Mouse (Mus musculus) gastrocnemius, adult 2 months (tissue): ENCODE data around the gene Rere. TPM values are rescaled to one million over a fixed set of nuclear protein-coding genes. Genes with fewer than 3 reads are reported as not detected.

ENCODE experiments used
- DNase-seq: peaks from one replicate; pipeline ENCODE4 v3.0.0; 2022
- H3K27ac ChIP-seq: fragments of 200-600 bp; 2 replicates; pipeline ENCODE4 v1.8.1; 2022; ENCODE audit warnings: mild to moderate bottlenecking
- H3K4me3 ChIP-seq: fragments of 200-600 bp; 2 replicates; pipeline ENCODE4 v1.8.1; 2022; ENCODE audit warnings: mild to moderate bottlenecking, moderate library complexity
- CTCF ChIP-seq: fragments of 200-600 bp; IDR thresholded peaks from 2 replicates; pipeline ENCODE4 v1.8.1; 2022; ENCODE audit warnings: antibody characterized with exemption, mild to moderate bottlenecking, moderate library complexity
- intact Hi-C: fragments of 180-260 bp; cut with DNase I; formaldehyde crosslinking; loops from one replicate; pipeline ENCODE4 v1.15.1; 2025
- long read RNA-seq, 2 experiments: library from polyadenylated mRNA; stranded (forward); transcript quantifications; one replicate each; pipeline ENCODE4 v2.0.0; 2021
- total RNA-seq, 2 experiments: library from RNA; stranded (reverse); gene quantifications; 2 replicates each; pipeline ENCODE4 v1.2.3; 2021

Rere gene
- total RNA-seq = 10 to 100 TPM; 71.3 to 95.7 TPM
- long read RNA-seq, experiment 1, partial matches to known transcripts = 25 of 31 reads
- long read RNA-seq, experiment 1, other reads (novel, unspliced or antisense) = 4 of 31 reads
- long read RNA-seq, experiment 2, partial matches to known transcripts = 48 of 62 reads
- long read RNA-seq, experiment 2, other reads (novel, unspliced or antisense) = 14 of 62 reads

- TF ChIP-seq CTCF = peak; percentile 26; the same call in 1 of the 2 replicates
- peak; percentile 98 for DNase-seq
- Histone ChIP-seq H3K4me3 (peak within 1 kb of the TSS; percentile 90), H3K27ac (peak within 1 kb of the TSS; percentile 97)
- intact Hi-C loops = no loop called here
Observed at GRCm38 (mm10) chr4:150281018-150281761, at the start of gene Rere. TSS of gene Rere (plus strand) at chr4:150281646.

GRCm38 (mm10) chr4:150231871-150232270, 49.6 kb upstream of the Rere start:
- Histone ChIP-seq H3K4me3 (peak overlapping the region; percentile 7), H3K27ac (peak overlapping the region; percentile 89)
- peak; percentile 73 for DNase-seq
- intact Hi-C loops = loop anchor here (10.0 kb wide), 1 partner anchor 227 kb away; the partner anchor contains the start of gene H6pd
- TF ChIP-seq CTCF = no peak

DNA sequence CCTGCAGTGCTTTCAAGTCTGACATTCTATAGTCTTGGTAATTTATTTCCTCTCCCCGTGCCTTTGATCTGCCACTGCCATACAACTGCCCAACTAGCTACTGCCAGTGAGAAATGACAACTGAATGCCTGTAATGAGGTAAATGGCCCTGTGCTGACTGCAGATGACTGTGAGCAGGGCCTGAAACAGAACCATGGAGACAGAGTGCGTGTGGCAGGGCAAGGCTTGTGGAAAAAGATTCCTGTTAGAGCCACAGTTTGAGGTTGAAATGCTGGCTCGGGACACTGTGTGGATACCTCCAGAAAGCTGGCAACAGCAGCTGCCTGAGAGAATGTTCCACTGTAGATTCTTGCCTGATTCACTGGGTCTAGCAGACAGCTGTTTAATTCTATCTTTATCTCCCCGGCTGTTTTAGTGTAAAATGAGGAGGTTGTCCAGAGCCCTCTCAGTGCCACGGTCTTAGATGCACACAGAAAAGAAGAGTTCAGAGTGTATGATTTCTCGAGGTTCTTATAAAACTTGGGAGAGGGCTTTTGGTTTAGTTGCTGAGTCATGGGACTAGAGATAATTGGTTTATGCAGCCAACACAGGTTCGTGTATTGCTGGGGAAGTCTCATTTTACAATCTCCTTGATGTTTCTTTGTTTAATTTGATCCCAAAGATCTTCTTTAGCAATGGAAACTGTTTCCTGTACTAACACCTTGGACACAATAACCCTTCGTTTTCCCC, 46.7 kb upstream of the Rere start:
- Histone ChIP-seq H3K4me3 (no peak overlapping the region), H3K27ac (peak overlapping the region; percentile 100)
- peak; percentile 47 for DNase-seq
- TF ChIP-seq CTCF = no peak
- intact Hi-C loops = loop anchor here (10.0 kb wide), 1 partner anchor 230 kb away; the partner anchor contains the start of gene H6pd

DNA sequence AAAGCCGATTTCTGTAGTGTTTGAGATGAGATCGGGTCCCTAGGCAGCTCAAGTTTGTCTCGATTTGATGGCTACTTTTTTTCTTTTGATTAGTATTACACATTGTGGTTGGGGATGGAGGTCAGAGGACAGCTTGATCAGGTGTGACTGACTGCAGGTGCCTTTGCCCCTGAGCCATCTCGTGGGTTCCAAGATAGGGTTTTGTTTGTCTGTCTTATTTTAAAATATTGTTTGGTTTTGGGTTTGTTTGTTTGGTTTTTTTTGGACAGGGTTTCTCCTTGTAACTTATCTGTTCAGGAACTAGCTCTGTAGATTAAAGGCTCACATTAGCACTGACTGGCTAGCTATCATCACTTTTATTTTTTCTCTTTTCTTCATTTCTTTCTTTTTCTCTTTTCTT, 45.9 kb upstream of the Rere start:
- no peak for TF ChIP-seq CTCF
- Histone ChIP-seq H3K27ac (peak overlapping the region; percentile 100), H3K4me3 (no peak overlapping the region)
- DNase-seq = no peak
- intact Hi-C loops = loop anchor here (10.0 kb wide), 1 partner anchor 231 kb away; the partner anchor contains the start of gene H6pd

GRCm38 (mm10) chr4:150236031-150236430, 45.4 kb upstream of the Rere start:
- no peak for DNase-seq
- peak overlapping the region; percentile 74 for H3K4me3 ChIP-seq
- TF ChIP-seq CTCF = no peak
- H3K27ac ChIP-seq = peak overlapping the region; percentile 100
- intact Hi-C loops = loop anchor here (10.0 kb wide), 1 partner anchor 231 kb away; the partner anchor contains the start of gene H6pd

DNA sequence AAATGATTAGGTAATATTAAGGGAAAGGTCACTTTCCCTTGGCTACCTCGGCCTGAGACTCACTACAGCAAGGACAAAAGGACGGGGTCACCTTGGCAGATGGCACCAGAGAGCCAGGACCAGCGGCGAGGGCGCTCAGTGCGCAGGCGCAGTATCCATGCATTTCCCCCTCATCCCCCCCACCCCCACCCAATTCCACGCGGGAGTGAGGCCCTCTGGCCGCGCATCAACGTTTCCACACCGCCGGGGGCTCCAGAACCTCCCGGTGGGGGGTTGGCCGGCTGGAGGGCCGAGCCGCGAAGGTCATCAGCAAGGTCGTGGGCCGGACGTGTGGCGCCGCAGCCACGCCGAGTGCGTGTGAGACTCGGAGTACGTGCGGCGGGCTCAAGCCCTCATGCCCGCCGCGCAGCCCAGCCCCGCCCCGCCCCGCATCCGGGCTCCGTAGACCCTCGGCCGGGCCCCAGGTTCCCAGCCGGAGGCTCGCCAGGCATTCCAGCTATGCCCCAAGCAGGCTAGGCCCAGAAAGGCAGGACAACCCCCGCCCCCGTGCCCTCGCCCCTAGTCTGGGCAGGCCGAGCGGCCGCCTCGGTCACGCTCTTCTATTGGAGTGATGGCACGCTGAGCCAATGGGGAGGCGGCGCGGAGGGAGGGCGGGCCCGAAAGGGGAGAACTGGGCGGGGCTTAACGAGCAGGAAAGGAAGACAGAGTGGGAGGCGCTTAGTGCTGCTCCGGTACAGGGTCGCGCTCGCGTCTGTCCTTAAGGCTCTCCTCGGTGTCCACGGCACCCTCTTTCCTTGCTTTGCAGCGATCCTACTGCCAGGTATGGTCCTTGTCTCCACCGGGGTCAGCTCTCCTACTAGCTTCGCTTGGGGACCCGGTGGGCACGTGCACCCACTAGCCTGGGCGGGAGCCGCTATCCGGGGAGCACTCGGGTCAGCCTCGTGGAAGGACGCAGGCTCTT, 44.6 kb upstream of the Rere start, which contains the start of gene Eno1:
Gene Eno1, plus strand, starts transcription at position 201 of the 961 bp plus-strand sequence.
- peak; percentile 98 for DNase-seq
- intact Hi-C loops = loop anchor here (10.0 kb wide), 1 partner anchor 232 kb away; the partner anchor contains the start of gene H6pd
- Histone ChIP-seq H3K27ac (peak within 1 kb of the TSS; percentile 100), H3K4me3 (peak within 1 kb of the TSS; percentile 74)
- no peak for TF ChIP-seq CTCF

DNA sequence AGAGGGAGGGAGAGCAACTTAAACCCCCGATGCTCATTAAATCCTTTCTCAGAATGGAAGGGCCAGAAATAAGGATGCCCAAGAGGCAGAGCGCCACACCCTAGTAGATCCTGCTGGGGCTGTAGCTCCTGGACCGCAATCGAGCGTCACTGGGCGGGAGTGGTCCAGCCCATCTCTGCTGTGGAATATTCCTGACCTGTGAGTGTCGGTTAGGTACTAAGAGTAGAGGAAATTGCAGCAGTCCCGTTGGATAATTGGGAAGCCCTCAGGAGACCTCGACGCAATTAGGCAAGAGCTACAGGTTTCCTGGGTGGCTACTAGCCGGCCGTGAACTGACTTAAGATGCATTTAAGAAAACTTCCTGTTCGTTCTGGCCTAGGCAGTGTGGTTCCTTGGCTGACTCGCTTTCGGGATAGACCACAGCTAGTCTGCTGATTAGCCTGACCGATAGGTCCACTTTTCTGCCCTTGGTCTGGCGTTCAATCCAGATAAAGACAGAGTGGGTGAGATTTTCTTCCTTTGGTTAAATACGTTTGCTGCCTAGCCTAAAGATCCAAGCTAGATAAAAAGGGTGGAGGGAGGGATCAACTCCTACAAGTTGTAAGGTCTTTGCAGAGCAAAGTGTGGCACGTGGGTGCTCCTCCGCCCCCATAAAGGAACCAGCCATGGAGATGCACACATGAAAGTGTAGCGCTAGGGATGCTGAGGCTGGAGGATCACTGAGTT, 43.6 kb upstream of the Rere start:
- no peak for TF ChIP-seq CTCF
- peak overlapping the region; percentile 74 for H3K4me3 ChIP-seq
- DNase-seq = peak; percentile 58
- peak overlapping the region; percentile 100 for H3K27ac ChIP-seq
- intact Hi-C loops = loop anchor here (10.0 kb wide), 1 partner anchor 233 kb away; the partner anchor contains the start of gene H6pd

GRCm38 (mm10) chr4:150238433-150239086, 42.9 kb upstream of the Rere start:
- peak overlapping the region; percentile 100 for H3K27ac ChIP-seq
- no peak for TF ChIP-seq CTCF
- intact Hi-C loops = loop anchor here (10.0 kb wide), 1 partner anchor 234 kb away; the partner anchor contains the start of gene H6pd
- H3K4me3 ChIP-seq = peak overlapping the region; percentile 74
- peak; percentile 61 for DNase-seq

DNA sequence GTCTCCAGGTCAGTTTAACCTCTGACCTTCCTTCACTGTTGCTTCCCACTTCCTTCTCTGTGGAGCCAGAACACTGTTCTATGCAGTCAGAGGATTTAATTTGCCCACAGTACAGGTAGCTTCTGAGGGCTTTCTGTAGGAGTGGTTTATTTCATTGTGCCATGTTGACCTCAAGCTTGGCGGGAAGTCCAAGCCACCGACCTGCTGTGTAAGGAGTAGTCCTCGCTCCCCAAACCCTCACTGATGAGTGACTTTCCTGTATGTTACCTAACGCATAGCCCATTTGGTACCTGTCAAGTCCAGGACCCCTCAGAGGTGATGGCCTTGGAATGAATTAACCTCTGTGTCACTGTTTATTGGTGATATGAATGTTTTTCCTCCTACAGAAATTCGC, 42.4 kb upstream of the Rere start:
- intact Hi-C loops = loop anchor here (10.0 kb wide), 1 partner anchor 234 kb away; the partner anchor contains the start of gene H6pd
- DNase-seq = no peak
- H3K27ac ChIP-seq = peak overlapping the region; percentile 100
- no peak for TF ChIP-seq CTCF
- H3K4me3 ChIP-seq = peak overlapping the region; percentile 74

GRCm38 (mm10) chr4:150239503-150239902, 41.9 kb upstream of the Rere start:
- no peak for DNase-seq
- intact Hi-C loops = loop anchor here (10.0 kb wide), 1 partner anchor 235 kb away; the partner anchor contains the start of gene H6pd

More at GRCm38 (mm10) chr4:150239503-150239902, 41.9 kb upstream of the Rere start:
- no peak for TF ChIP-seq CTCF
- Histone ChIP-seq H3K27ac (peak overlapping the region; percentile 100), H3K4me3 (peak overlapping the region; percentile 74)
